Mouse (Mus musculus): ENCODE measurements around the gene Camsap3. TPM values are rescaled to one million over a fixed set of nuclear protein-coding genes. Genes with fewer than 3 reads are reported as not detected.

Gene Camsap3
- total RNA-seq, 2 experiments from 2014 or later: 0.97 to 1.5 TPM

GRCm38 (mm10) chr8:3656725-3657381, 69.8 kb downstream of the Camsap3 start:
- no peak for DNase-seq

Other genes starting within 250 kb of the Camsap3 start
- under 1 TPM; 0.14 to 0.19 TPM for gene A430078G23Rik, start 233.9 kb upstream of the Camsap3 start, total RNA-seq (2021)
- gene Arhgef18, start 194.3 kb upstream of the Camsap3 start, total RNA-seq (2021): 10 to 100 TPM in 1 of 2 experiments, 1 to 10 TPM in 1; 9.3 to 14.2 TPM
- 1 to 10 TPM; 3.0 to 3.6 TPM for gene Pex11g, start 119.6 kb upstream of the Camsap3 start, total RNA-seq (2021)
- gene Tex45, start 116.4 kb upstream of the Camsap3 start, total RNA-seq (2021): under 1 TPM in 1 of 2 experiments, not detected in 1; 0.14 TPM
- gene Zfp358, start 94.2 kb upstream of the Camsap3 start, total RNA-seq (2021): 10 to 100 TPM; 16.0 to 18.7 TPM
- 10 to 100 TPM; 19.0 to 23.9 TPM for gene Mcoln1, start 86.8 kb upstream of the Camsap3 start, total RNA-seq (2021)
- gene Pnpla6, start 71.9 kb upstream of the Camsap3 start, total RNA-seq (2021): 10 to 100 TPM; 13.6 to 15.4 TPM
- gene C330021F23Rik, start 19.3 kb upstream of the Camsap3 start, total RNA-seq (2021): under 1 TPM in 1 of 2 experiments, not detected in 1; 0.21 TPM
- gene Xab2, start 34.0 kb downstream of the Camsap3 start, total RNA-seq (2021): 10 to 100 TPM; 14.9 to 16.4 TPM
- 10 to 100 TPM; 76.0 to 76.5 TPM for gene Pet100, start 34.3 kb downstream of the Camsap3 start, total RNA-seq (2021)
- not detected for gene Pcp2, start 38.3 kb downstream of the Camsap3 start, total RNA-seq (2021)
- gene Stxbp2, start 43.7 kb downstream of the Camsap3 start, total RNA-seq (2021): 1 to 10 TPM; 4.0 to 6.7 TPM
- under 1 TPM; 0.61 to 0.75 TPM for gene Retn, start 68.5 kb downstream of the Camsap3 start, total RNA-seq (2021)
- under 1 TPM in 1 of 2 experiments, not detected in 1; 0.41 TPM for gene Mcemp1, start 78.5 kb downstream of the Camsap3 start, total RNA-seq (2021)
- gene Fcor, start 85.1 kb downstream of the Camsap3 start, total RNA-seq (2021): 1 to 10 TPM; 1.6 to 2.0 TPM
- gene Trappc5, start 89.0 kb downstream of the Camsap3 start, total RNA-seq (2021): 10 to 100 TPM; 24.2 to 24.9 TPM
- 1 to 10 TPM; 1.1 to 1.4 TPM for gene Fcer2a, start 106.9 kb downstream of the Camsap3 start, total RNA-seq (2021)
- gene Clec4g, start 133.4 kb downstream of the Camsap3 start, total RNA-seq (2021): not detected
- not detected for gene Cd209a, start 161.7 kb downstream of the Camsap3 start, total RNA-seq (2021)

Data from gastrocnemius, postnatal 10 days (tissue).